Mouse (Mus musculus): Measurements from ENCODE around the gene Ms4a5.

GRCm38 (mm10) chr19:11316786-11317185 lies 33.1 kb upstream of the Ms4a5 start:
- TF ChIP-seq TAL1 (IDR thresholded peaks at IDR 0.05; ENCODE audit: low read length) (no peak), GATA1 (IDR thresholded peaks at IDR 0.05; ENCODE audit: low read length) (no peak)
